Mouse (Mus musculus): ENCODE measurements around the gene Cpsf7. TPM values are rescaled to one million over a fixed set of nuclear protein-coding genes. Genes with fewer than 3 reads are reported as not detected.

The Cpsf7 gene
- total and polyA plus RNA-seq, 3 experiments, result 36.2 to 183 (median 69.8) TPM

GRCm38 (mm10) chr19:10502571-10502970 is 22.5 kb upstream of the Cpsf7 start:
- Histone ChIP-seq H3K27me3 (ENCODE audit: control insufficient read depth in 1 of 2, insufficient read depth in 2 of 2, low read length in 2 of 2) (no peaks in the 10 kb centered on the region), H3K4me3 (ENCODE audit: control insufficient read depth in 1 of 2, insufficient read depth in 1 of 2, low read depth in 2 of 2, low read length in 2 of 2) (no peak overlapping the region), H3K9me3 (replicated peaks; ENCODE audit: insufficient read depth, low read length) (no peaks in the 10 kb centered on the region), H3K4me1 (ENCODE audit: control insufficient read depth in 1 of 2, insufficient read depth in 2 of 2, low read length in 2 of 2) (no peaks in the 10 kb centered on the region), H3K79me2 (ENCODE audit: control insufficient read depth, insufficient read depth, low read length, poor library complexity) (no peaks in the 10 kb centered on the region), H3K27ac (ENCODE audit: control insufficient read depth, low read depth, low read length) (no peak overlapping the region), H3K9ac (ENCODE audit: control insufficient read depth, low read depth, low read length, poor library complexity, severe bottlenecking) (no peak overlapping the region), H3K36me3 (ENCODE audit: control insufficient read depth in 1 of 2, insufficient read depth in 2 of 2, low read length in 2 of 2) (peaks cover 0 to 40% of the 10 kb centered on the region in 2 experiments; a peak in 2 of 4 replicates)
- peak; percentile 72 for TF ChIP-seq SMC3 (IDR thresholded peaks at IDR 0.05; ENCODE audit: low read depth, low read length)
- TF ChIP-seq RAD21 (IDR thresholded peaks at IDR 0.05; ENCODE audit: low read depth, low read length), result peak; percentile 51
- TF ChIP-seq POLR2AphosphoS2 (IDR thresholded peaks at IDR 0.05; ENCODE audit: low read length), result no peak
- TF ChIP-seq TCF12 (IDR thresholded peaks at IDR 0.05; ENCODE audit: low read depth, low read length), result 0 out of 2 replicates have a peak, but pooled peaks have one; percentile 6
- no peak for TF ChIP-seq JUND (IDR thresholded peaks at IDR 0.05; ENCODE audit: low read depth, low read length)
- peak; percentile 64 for TF ChIP-seq ELF1 (IDR thresholded peaks at IDR 0.05; ENCODE audit: low read depth, low read length)
- peak; percentile 69 for TF ChIP-seq MAFK (IDR thresholded peaks at IDR 0.05; ENCODE audit: borderline replicate concordance, low read depth, low read length)
- peak; percentile 93 to 100 (median 97) for TF ChIP-seq CTCF (IDR thresholded peaks at IDR 0.05 in 2 of 3, conservative IDR thresholded peaks at IDR 0.05 in 1 of 3; ENCODE audit: control insufficient read depth in 1 of 3, insufficient read depth in 1 of 3, low read depth in 2 of 3, low read length in 3 of 3, poor library complexity in 1 of 3, severe bottlenecking in 1 of 3)
- 0 out of 2 replicates have a peak, but pooled peaks have one; percentile 21 for TF ChIP-seq ZC3H11A (IDR thresholded peaks at IDR 0.05; ENCODE audit: low read depth, low read length)
- no peak for TF ChIP-seq GABPA (IDR thresholded peaks at IDR 0.05; ENCODE audit: low read depth, low read length)
- DNase-seq (ENCODE audit: low read depth, low spot score), result peak; percentile 77

- H3K36me3 ChIP-seq (ENCODE audit: control insufficient read depth in 1 of 2, insufficient read depth in 2 of 2, low read length in 2 of 2), result peaks cover 0 to 48% of the 10 kb centered on the region in 2 experiments; a peak in 3 of 4 replicates
- H3K79me2 ChIP-seq (ENCODE audit: control insufficient read depth, insufficient read depth, low read length, poor library complexity), result 0 out of 2 replicates have a peak, but pooled peaks cover 2% of the 10 kb centered on the region
Observed at GRCm38 (mm10) chr19:10510759-10511330, 14.2 kb upstream of the Cpsf7 start.

GRCm38 (mm10) chr19:10520355-10520754 is 4.7 kb upstream of the Cpsf7 start:
- no peaks in the 10 kb centered on the region for H3K9me3 ChIP-seq (replicated peaks; ENCODE audit: insufficient read depth, low read length)
- no peak for TF ChIP-seq USF1 (IDR thresholded peaks at IDR 0.05; ENCODE audit: low read depth, low read length)
- TF ChIP-seq CHD2 (IDR thresholded peaks at IDR 0.05; ENCODE audit: low read length), result no peak
- TF ChIP-seq MXI1 (IDR thresholded peaks at IDR 0.05; ENCODE audit: low read depth, low read length), result no peak
- peak; percentile 40 to 82 (median 62) for TF ChIP-seq CTCF (IDR thresholded peaks at IDR 0.05 in 2 of 3, conservative IDR thresholded peaks at IDR 0.05 in 1 of 3; ENCODE audit: control insufficient read depth in 1 of 3, insufficient read depth in 1 of 3, low read depth in 2 of 3, low read length in 3 of 3, poor library complexity in 1 of 3, severe bottlenecking in 1 of 3)
- peak; percentile 64 for TF ChIP-seq ZNF384 (IDR thresholded peaks at IDR 0.05; ENCODE audit: low read depth, low read length)
- no peak for TF ChIP-seq NELFE (IDR thresholded peaks at IDR 0.05; ENCODE audit: low read depth, low read length)
- no peak for TF ChIP-seq RCOR1 (IDR thresholded peaks at IDR 0.05; ENCODE audit: low read depth, low read length)
- TF ChIP-seq NRF1 (IDR thresholded peaks at IDR 0.05; ENCODE audit: insufficient read depth, low read depth, low read length, poor library complexity, severe bottlenecking), result no peak
- TF ChIP-seq SMC3 (IDR thresholded peaks at IDR 0.05; ENCODE audit: low read depth, low read length), result peak; percentile 27
- TF ChIP-seq MYC (IDR thresholded peaks at IDR 0.05; ENCODE audit: low read depth, low read length), result peak; percentile 73; the same call in 1 of the 2 replicates
- no peak overlapping the region for H3K4me3 ChIP-seq (ENCODE audit: control insufficient read depth in 1 of 2, insufficient read depth in 1 of 2, low read depth in 2 of 2, low read length in 2 of 2)
- no peak overlapping the region for H3K9ac ChIP-seq (ENCODE audit: control insufficient read depth, low read depth, low read length, poor library complexity, severe bottlenecking)
- peak; percentile 68 for DNase-seq (ENCODE audit: low read depth, low spot score)
- H3K36me3 ChIP-seq (ENCODE audit: control insufficient read depth in 1 of 2, insufficient read depth in 2 of 2, low read length in 2 of 2), result peaks cover 25 to 27% of the 10 kb centered on the region in 2 experiments
- H3K27ac ChIP-seq (ENCODE audit: control insufficient read depth, low read depth, low read length), result no peak overlapping the region
- H3K27me3 ChIP-seq (ENCODE audit: control insufficient read depth in 1 of 2, insufficient read depth in 2 of 2, low read length in 2 of 2), result no peaks in the 10 kb centered on the region
- H3K4me1 ChIP-seq (ENCODE audit: control insufficient read depth in 1 of 2, insufficient read depth in 2 of 2, low read length in 2 of 2), result peaks cover 15% of the 10 kb centered on the region in 2 experiments
- H3K79me2 ChIP-seq (ENCODE audit: control insufficient read depth, insufficient read depth, low read length, poor library complexity), result peaks cover 34% of the 10 kb centered on the region

More at GRCm38 (mm10) chr19:10510759-10511330, 14.2 kb upstream of the Cpsf7 start:
- Histone ChIP-seq H3K27me3 (ENCODE audit: control insufficient read depth in 1 of 2, insufficient read depth in 2 of 2, low read length in 2 of 2) (no peaks in the 10 kb centered on the region), H3K9ac (ENCODE audit: control insufficient read depth, low read depth, low read length, poor library complexity, severe bottlenecking) (no peak overlapping the region), H3K27ac (ENCODE audit: control insufficient read depth, low read depth, low read length) (no peak overlapping the region), H3K4me3 (ENCODE audit: control insufficient read depth in 1 of 2, insufficient read depth in 1 of 2, low read depth in 2 of 2, low read length in 2 of 2) (no peak overlapping the region), H3K4me1 (ENCODE audit: control insufficient read depth in 1 of 2, insufficient read depth in 2 of 2, low read length in 2 of 2) (no peaks in the 10 kb centered on the region), H3K9me3 (replicated peaks; ENCODE audit: insufficient read depth, low read length) (no peaks in the 10 kb centered on the region)
- no peak for DNase-seq (ENCODE audit: low read depth, low spot score)
- no peak for TF ChIP-seq POLR2AphosphoS2 (IDR thresholded peaks at IDR 0.05; ENCODE audit: low read length)

Measured in MEL (cell line).